Comparison of ENCODE assay signal across 8 mouse cellular contexts in the genomic region with DNA sequence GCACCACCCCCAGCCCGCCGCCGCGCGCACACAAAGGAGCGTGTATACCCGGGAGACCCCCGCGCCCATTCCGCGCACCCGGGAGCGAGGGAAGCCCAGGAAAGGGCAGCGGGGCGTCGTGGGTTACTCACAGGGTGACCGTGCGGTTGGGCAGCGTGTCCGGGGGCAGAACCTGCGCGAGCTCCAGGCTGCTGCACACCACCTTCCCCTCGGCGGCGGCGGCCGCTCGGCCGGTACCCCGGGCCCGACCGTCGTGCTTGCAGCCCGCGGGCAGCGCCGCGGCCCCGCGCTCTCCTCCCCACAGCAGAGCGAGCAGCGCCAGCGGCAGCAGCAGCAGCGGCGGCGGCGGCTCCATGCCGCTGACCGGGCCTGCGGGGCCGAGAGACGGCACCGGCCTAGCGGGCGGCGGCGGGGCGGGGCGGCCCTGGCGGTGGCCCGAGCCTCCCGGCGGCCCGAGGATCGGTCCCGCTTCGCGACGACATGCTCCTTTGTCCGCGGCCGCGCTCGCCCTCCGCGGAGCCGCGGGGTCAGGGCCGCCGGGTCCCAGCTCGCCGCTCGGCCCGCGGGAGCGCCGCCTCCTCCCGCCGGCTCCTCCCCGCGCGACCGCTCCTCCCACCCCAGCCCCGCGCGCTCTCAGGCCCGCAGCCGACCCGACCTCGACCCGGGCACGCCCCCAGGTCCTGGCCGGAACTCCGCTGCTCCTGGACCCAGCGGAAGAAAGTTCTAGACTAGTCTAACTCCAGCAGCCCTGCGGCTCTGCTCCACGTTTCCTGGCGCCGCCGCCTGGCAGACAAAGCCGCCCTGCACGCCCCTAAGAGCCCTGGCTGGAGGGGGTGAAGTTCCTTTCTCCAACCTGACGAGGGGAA. TPM values are rescaled to one million over a fixed set of nuclear protein-coding genes. Genes with fewer than 3 reads are reported as not detected.
DNase-seq lines count a peak whose midpoint lies in the region; ATAC-seq and TF ChIP-seq lines count a peak whose summit lies in the region.

A gene (minus strand): TSS at position 586 of the 866 bp plus-strand sequence.

- no peaks in the 10 kb centered on the region for H3K27me3 ChIP-seq in C2C12 (ENCODE audit: control insufficient read depth, insufficient read depth, insufficient read length)
- H3K27me3 ChIP-seq in heart, embryonic 12.5 days (replicated peaks): no peaks in the 10 kb centered on the region
- no peaks in the 10 kb centered on the region for H3K27me3 ChIP-seq in kidney, postnatal 0 days (ENCODE audit: insufficient read depth, low read length)
- peaks cover 30% of the 10 kb centered on the region for H3K27me3 ChIP-seq in liver, embryonic 15.5 days
- no peaks in the 10 kb centered on the region for H3K27me3 ChIP-seq in neural tube, embryonic 13.5 days

- under 1% methylated on average over 109 of the region's 113 CpGs for WGBS in heart, embryonic 12.5 days
- under 1% methylated on average over 67 of the region's 113 CpGs for WGBS in kidney, postnatal 0 days
- under 1% methylated on average over 105 of the region's 113 CpGs for WGBS in liver, embryonic 15.5 days (ENCODE audit: insufficient replicate concordance)
- under 1% methylated on average over 97 of the region's 113 CpGs for WGBS in neural tube, embryonic 13.5 days

- peaks cover 28% of the 10 kb centered on the region for H3K4me1 ChIP-seq in heart, embryonic 12.5 days (replicated peaks)
- no peaks in the 10 kb centered on the region; the same call in 1 of the 2 replicates for H3K4me1 ChIP-seq in kidney, postnatal 0 days (replicated peaks; ENCODE audit: insufficient read depth, low read length)
- H3K4me1 ChIP-seq in liver, embryonic 15.5 days (replicated peaks): peaks cover 22% of the 10 kb centered on the region
- H3K4me1 ChIP-seq in neural tube, embryonic 13.5 days (replicated peaks): peaks cover 36% of the 10 kb centered on the region

- no peaks in the 10 kb centered on the region for H3K9me3 ChIP-seq in heart, embryonic 12.5 days (replicated peaks)
- no peaks in the 10 kb centered on the region for H3K9me3 ChIP-seq in kidney, postnatal 0 days (replicated peaks; ENCODE audit: low read length)
- H3K9me3 ChIP-seq in liver, embryonic 15.5 days (replicated peaks): no peaks in the 10 kb centered on the region
- no peaks in the 10 kb centered on the region for H3K9me3 ChIP-seq in neural tube, embryonic 13.5 days

- peak within 1 kb of the TSS; percentile 69 for H3K27ac ChIP-seq in heart, embryonic 12.5 days (ENCODE audit: poor library complexity, severe bottlenecking)
- peak within 1 kb of the TSS; percentile 94 for H3K27ac ChIP-seq in kidney, postnatal 0 days
- H3K27ac ChIP-seq in liver, embryonic 15.5 days (replicated peaks): peak within 1 kb of the TSS; percentile 61
- peak within 1 kb of the TSS; percentile 80 for H3K27ac ChIP-seq in neural tube, embryonic 13.5 days (replicated peaks)

- TF ChIP-seq CTCF in C2C12 (IDR thresholded peaks at IDR 0.05; ENCODE audit: control insufficient read depth, insufficient read depth, insufficient read length): no peak
- peak; percentile 36; the same call in 1 of the 2 replicates for TF ChIP-seq CTCF in kidney, postnatal 0 days (IDR thresholded peaks at IDR 0.05; ENCODE audit: low read depth)

- peaks cover 50% of the 10 kb centered on the region for H3K79me2 ChIP-seq in C2C12 (ENCODE audit: control insufficient read depth, insufficient read depth)

- H3K9ac ChIP-seq in heart, embryonic 12.5 days: peak within 1 kb of the TSS; percentile 96
- H3K9ac ChIP-seq in kidney, postnatal 0 days (ENCODE audit: low read depth, low read length): peak within 1 kb of the TSS; percentile 97
- peak within 1 kb of the TSS; percentile 86 for H3K9ac ChIP-seq in liver, embryonic 15.5 days
- peak within 1 kb of the TSS; percentile 86 for H3K9ac ChIP-seq in neural tube, embryonic 13.5 days

- no peaks in the 10 kb centered on the region for H3K36me3 ChIP-seq in C2C12 (ENCODE audit: control insufficient read depth, insufficient read depth)
- H3K36me3 ChIP-seq in heart, embryonic 12.5 days: no peaks in the 10 kb centered on the region
- H3K36me3 ChIP-seq in kidney, postnatal 0 days (ENCODE audit: insufficient read depth, low read length): no peaks in the 10 kb centered on the region
- no peaks in the 10 kb centered on the region for H3K36me3 ChIP-seq in liver, embryonic 15.5 days (replicated peaks)
- H3K36me3 ChIP-seq in neural tube, embryonic 13.5 days: no peaks in the 10 kb centered on the region

- peak within 1 kb of the TSS; percentile 88 for H3ac ChIP-seq in C2C12 (ENCODE audit: control insufficient read depth, insufficient read length, low read depth)

- ATAC-seq in erythroid progenitor cell, adult 5-6 weeks (replicated peaks; ENCODE audit: low FRiP score, poor library complexity, severe bottlenecking): peak; percentile 49; the same call in 1 of the 2 replicates
- ATAC-seq in heart, embryonic 12.5 days (ENCODE audit: insufficient number of reproducible peaks, low FRiP score): peak; percentile 93
- peak; percentile 94 for ATAC-seq in kidney, postnatal 0 days (replicated peaks; ENCODE audit: low FRiP score, low read depth)
- ATAC-seq in liver, embryonic 15.5 days (ENCODE audit: insufficient read depth): peak; percentile 96
- ATAC-seq in neural tube, embryonic 13.5 days (ENCODE audit: low read depth): peak; percentile 89

- peak; percentile 43 for DNase-seq in brain, adult 2 months (ENCODE audit: low read depth, low spot score)
- DNase-seq in kidney, postnatal 0 days (ENCODE audit: low spot score): peak; percentile 85
- DNase-seq in thymus, postnatal 0 days (ENCODE audit: low spot score): peak; percentile 44

- peak within 1 kb of the TSS; percentile 86 for H3K4me2 ChIP-seq in heart, embryonic 12.5 days
- peak within 1 kb of the TSS; percentile 67 for H3K4me2 ChIP-seq in kidney, postnatal 0 days (ENCODE audit: low read length)
- H3K4me2 ChIP-seq in liver, embryonic 15.5 days: peak within 1 kb of the TSS; percentile 99
- H3K4me2 ChIP-seq in neural tube, embryonic 13.5 days: peak within 1 kb of the TSS; percentile 83

- peak within 1 kb of the TSS; percentile 68 for H3K4me3 ChIP-seq in C2C12 (ENCODE audit: insufficient read depth, poor library complexity, severe bottlenecking)
- H3K4me3 ChIP-seq in heart, embryonic 12.5 days: peak within 1 kb of the TSS; percentile 83
- peak within 1 kb of the TSS; percentile 94 for H3K4me3 ChIP-seq in kidney, postnatal 0 days (replicated peaks; ENCODE audit: low read depth, low read length)
- H3K4me3 ChIP-seq in liver, embryonic 15.5 days (replicated peaks): peak within 1 kb of the TSS; percentile 84
- peak within 1 kb of the TSS; percentile 79 for H3K4me3 ChIP-seq in neural tube, embryonic 13.5 days

- H3K79me3 ChIP-seq in C2C12 (ENCODE audit: low read depth): peaks cover 37% of the 10 kb centered on the region

TF ChIP-seq in C2C12, 6 proteins besides CTCF, POLR2A, EP300 and RAD21:
- no peak for TF ChIP-seq FOSL1 (IDR thresholded peaks at IDR 0.05; ENCODE audit: insufficient read depth, low read length, poor library complexity, severe bottlenecking)
- no peak for TF ChIP-seq CEBPB (IDR thresholded peaks at IDR 0.05; ENCODE audit: low read depth)
- TF ChIP-seq USF1 (IDR thresholded peaks at IDR 0.05; ENCODE audit: low read depth): no peak
- TF ChIP-seq MYOD1 (IDR thresholded peaks at IDR 0.05; ENCODE audit: control insufficient read depth, insufficient read length, low read depth): no peak
- TF ChIP-seq MAX (IDR thresholded peaks at IDR 0.05): no peak
- no peak for TF ChIP-seq MYOG (IDR thresholded peaks at IDR 0.05; ENCODE audit: control insufficient read depth, extremely low read depth, insufficient read length)

RNA-seq across cellular contexts. Expression of the gene that starts here (rescaled TPM):
- polyA plus RNA-seq in C2C12 (2012; fragmentation: generic; extraction: Trizol): 28.9 TPM
- total RNA-seq in erythroid progenitor cell, adult 5-6 weeks (2015; ENCODE audit: low replicate concordance): 0.36 TPM in 1 of 2 replicates, not detected in the other
- total RNA-seq in erythroid progenitor cell, adult 5-6 weeks (2017; ENCODE audit: low replicate concordance): 0.51 TPM in 1 of 2 replicates, not detected in the other
- 25.1 and 28.1 TPM in 2 replicates for polyA plus RNA-seq in heart, embryonic 12.5 days (2016; fragmentation: Nextera tagmentation; extraction: Ambion mirVana)
- polyA plus RNA-seq in kidney, postnatal 0 days (2015; fragmentation: Nextera tagmentation; extraction: Ambion mirVana): 33.2 and 36.7 TPM in 2 replicates
- 2.9 and 3.5 TPM in 2 replicates for polyA plus RNA-seq in liver, embryonic 15.5 days (2015; fragmentation: Nextera tagmentation; extraction: Ambion mirVana)
- polyA plus RNA-seq in neural tube, embryonic 13.5 days (2015; fragmentation: Nextera tagmentation; extraction: Ambion mirVana): 20.3 and 21.8 TPM in 2 replicates
- 2.7 and 3.1 TPM in 2 replicates for polyA plus RNA-seq in thymus, postnatal 0 days (2015; fragmentation: Nextera tagmentation; extraction: Ambion mirVana)

Comparison
In these comparisons a context has a peak if more than half of its experiments do, and no peak if none do; other contexts are left out.
1. Peak in every context shown above with its lines: DNase-seq, ATAC-seq, H3K4me3 ChIP-seq and H3K27ac ChIP-seq.
2. Peak in ATAC-seq in erythroid progenitor cell, adult 5-6 weeks; RNA of the gene not detected or under 1 TPM.